Mouse (Mus musculus) forebrain, embryonic 12.5 days (tissue): ENCODE measurements around the gene Kcnk4. TPM values are rescaled to one million over a fixed set of nuclear protein-coding genes. Genes with fewer than 3 reads are reported as not detected.
"Not testable (repeated sequence)": the region's sequence is repeated elsewhere in the genome, so short reads cannot be mapped to it uniquely, and the experiment has no call there.

ENCODE experiments used
- ATAC-seq: fragments of 200-750 bp; cut with Nextera tagmentation; 2 replicates; pipeline ENCODE4 v1.8.0; 2017; ENCODE audit warnings: moderate TSS enrichment; ENCODE audit not compliant: low FRiP score
- H3K27ac ChIP-seq: fragments of 300-500 bp; sonication (generic); 2 replicates; pipeline ENCODE4 v1.5.1; 2016; ENCODE audit warnings: mild to moderate bottlenecking
- H3K27me3 ChIP-seq: fragments of 300-500 bp; sonication (generic); 2 replicates; pipeline ENCODE4 v1.6.1; 2016; ENCODE audit warnings: mild to moderate bottlenecking
- H3K36me3 ChIP-seq: fragments of 300-500 bp; sonication (generic); replicated peaks from 2 replicates; pipeline ENCODE4 v1.6.1; 2016; ENCODE audit warnings: mild to moderate bottlenecking
- H3K4me1 ChIP-seq: fragments of 300-500 bp; sonication (generic); 2 replicates; pipeline ENCODE4 v1.6.1; 2016
- H3K4me2 ChIP-seq: fragments of 300-500 bp; sonication (generic); 2 replicates; pipeline ENCODE4 v1.6.1; 2016; ENCODE audit warnings: mild to moderate bottlenecking, moderate library complexity
- H3K4me3 ChIP-seq: fragments of 300-500 bp; sonication (generic); replicated peaks from 2 replicates; pipeline ENCODE4 v1.5.1; 2016; ENCODE audit warnings: mild to moderate bottlenecking
- H3K9ac ChIP-seq: fragments of 300-500 bp; sonication (generic); 2 replicates; pipeline ENCODE4 v1.6.1; 2016; ENCODE audit warnings: mild to moderate bottlenecking
- H3K9me3 ChIP-seq: fragments of 300-500 bp; sonication (generic); 2 replicates; pipeline ENCODE4 v1.6.1; 2016
- WGBS: fragments of 180-500 bp; shearing (Covaris S2); methylation state at CpG from one replicate; pipeline ENCODE4 v1.1.7; 2016; 5-methylcytosine and 5-hydroxymethylcytosine counted together
- polyA plus RNA-seq: library from polyadenylated mRNA; unstranded; fragments of >200 nt; fragmentation: Nextera tagmentation; extraction: Ambion mirVana; gene quantifications from 2 replicates; pipeline ENCODE4 v1.2.1, GENCODE M21; 2016

The Kcnk4 gene
- polyA plus RNA-seq, 1 experiment from 2014 or later: not detected

GRCm38 (mm10) chr19:6918321-6918720 lies 16.0 kb downstream of the Kcnk4 start:
- peaks cover 17% of the 10 kb centered on the region for H3K36me3 ChIP-seq
- WGBS: 88% methylated on average over 4 of the region's 4 CpGs
- no peak overlapping the region for H3K27ac ChIP-seq
- ATAC-seq: no peak
- H3K4me1 ChIP-seq: peaks cover 23% of the 10 kb centered on the region
- H3K9me3 ChIP-seq: no peaks in the 10 kb centered on the region
- H3K27me3 ChIP-seq: peaks cover 11% of the 10 kb centered on the region
- no peak overlapping the region for H3K4me3 ChIP-seq
- no peak overlapping the region for H3K9ac ChIP-seq
- no peak overlapping the region for H3K4me2 ChIP-seq

GRCm38 (mm10) chr19:6916496-6916895 lies 17.8 kb downstream of the Kcnk4 start:
- H3K9me3 ChIP-seq: no peaks in the 10 kb centered on the region
- H3K27me3 ChIP-seq: no peaks in the 10 kb centered on the region
- H3K4me1 ChIP-seq: peaks cover 20% of the 10 kb centered on the region
- ATAC-seq: no peak
- H3K4me3 ChIP-seq: no peak overlapping the region
- no peak overlapping the region for H3K4me2 ChIP-seq
- no peak overlapping the region for H3K9ac ChIP-seq
- H3K27ac ChIP-seq: no peak overlapping the region
- 86% methylated on average over 4 of the region's 4 CpGs for WGBS
- peaks cover 35% of the 10 kb centered on the region for H3K36me3 ChIP-seq

- Histone ChIP-seq H3K4me2 (no peak overlapping the region), H3K27me3 (no peaks in the 10 kb centered on the region), H3K4me1 (peaks cover 19% of the 10 kb centered on the region), H3K9ac (no peak overlapping the region), H3K36me3 (peaks cover 41% of the 10 kb centered on the region), H3K4me3 (no peak overlapping the region), H3K27ac (no peak overlapping the region), H3K9me3 (no peaks in the 10 kb centered on the region)
- no peak for ATAC-seq
- 88% methylated on average over 4 of the region's 4 CpGs for WGBS
Observed at GRCm38 (mm10) chr19:6915276-6915675, 19.0 kb downstream of the Kcnk4 start.

- WGBS: 94% methylated on average over 9 of the region's 9 CpGs
- no peak overlapping the region for H3K9ac ChIP-seq
- no peak for ATAC-seq
Observed at GRCm38 (mm10) chr19:6914540-6914939, 19.8 kb downstream of the Kcnk4 start.

GRCm38 (mm10) chr19:6913991-6914390 lies 20.3 kb downstream of the Kcnk4 start:
- Histone ChIP-seq H3K4me2 (no peak overlapping the region), H3K36me3 (peaks cover 41% of the 10 kb centered on the region), H3K4me3 (no peak overlapping the region), H3K9ac (no peak overlapping the region), H3K27ac (no peak overlapping the region), H3K4me1 (peaks cover 12% of the 10 kb centered on the region), H3K9me3 (no peaks in the 10 kb centered on the region), H3K27me3 (no peaks in the 10 kb centered on the region)
- 88% methylated on average over 11 of the region's 11 CpGs for WGBS
- no peak for ATAC-seq

More at GRCm38 (mm10) chr19:6914540-6914939, 19.8 kb downstream of the Kcnk4 start:
- Histone ChIP-seq H3K4me1 (peaks cover 12% of the 10 kb centered on the region), H3K9me3 (no peaks in the 10 kb centered on the region), H3K36me3 (peaks cover 41% of the 10 kb centered on the region), H3K4me3 (no peak overlapping the region), H3K4me2 (no peak overlapping the region), H3K27ac (no peak overlapping the region), H3K27me3 (no peaks in the 10 kb centered on the region)

GRCm38 (mm10) chr19:6913036-6913435 lies 21.3 kb downstream of the Kcnk4 start:
- peaks cover 22% of the 10 kb centered on the region for H3K4me1 ChIP-seq
- peaks cover 34% of the 10 kb centered on the region for H3K36me3 ChIP-seq
- H3K9me3 ChIP-seq: no peaks in the 10 kb centered on the region
- ATAC-seq: no peak
- no peak overlapping the region for H3K4me3 ChIP-seq
- no peak overlapping the region for H3K4me2 ChIP-seq
- 88% methylated on average over 6 of the region's 6 CpGs for WGBS
- H3K27me3 ChIP-seq: no peaks in the 10 kb centered on the region
- H3K9ac ChIP-seq: no peak overlapping the region
- no peak overlapping the region for H3K27ac ChIP-seq

- Histone ChIP-seq H3K4me1 (peaks cover 28% of the 10 kb centered on the region), H3K27me3 (no peaks in the 10 kb centered on the region), H3K9me3 (no peaks in the 10 kb centered on the region), H3K36me3 (peaks cover 35% of the 10 kb centered on the region), H3K4me3 (no peak overlapping the region), H3K9ac (no peak overlapping the region), H3K27ac (no peak overlapping the region), H3K4me2 (no peak overlapping the region)
- WGBS: 91% methylated on average over 15 of the region's 15 CpGs
- ATAC-seq: no peak
Observed at GRCm38 (mm10) chr19:6912205-6912970, 21.9 kb downstream of the Kcnk4 start.

GRCm38 (mm10) chr19:6911101-6912074 lies 22.9 kb downstream of the Kcnk4 start:
- Histone ChIP-seq H3K4me1 (peaks cover 29% of the 10 kb centered on the region), H3K9ac (0 out of 2 replicates have a peak overlapping the region, but pooled peaks have one; percentile 13), H3K4me3 (peak overlapping the region; percentile 25), H3K36me3 (peaks cover 45% of the 10 kb centered on the region), H3K27ac (no peak overlapping the region), H3K27me3 (no peaks in the 10 kb centered on the region), H3K4me2 (peak overlapping the region; percentile 72), H3K9me3 (no peaks in the 10 kb centered on the region)
- WGBS: 87% methylated on average over 19 of the region's 19 CpGs
- ATAC-seq: no peak

GRCm38 (mm10) chr19:6910306-6910705 lies 24.0 kb downstream of the Kcnk4 start:
- ATAC-seq: peak; percentile 42

GRCm38 (mm10) chr19:6909507-6910289 lies 24.6 kb downstream of the Kcnk4 start, which contains the start of the genes Trmt112 and Prdx5:
Gene Trmt112, plus strand, starts transcription at chr19:6909698.
Gene Prdx5, minus strand, starts transcription at chr19:6910106.
- Histone ChIP-seq H3K36me3 (peaks cover 60% of the 10 kb centered on the region), H3K4me3 (peak within 1 kb of the TSS; percentile 65), H3K4me2 (peak within 1 kb of the TSS; percentile 72), H3K9me3 (no peaks in the 10 kb centered on the region), H3K27ac (peak within 1 kb of the TSS; percentile 98), H3K4me1 (peaks cover 29% of the 10 kb centered on the region), H3K9ac (peak within 1 kb of the TSS; percentile 72), H3K27me3 (no peaks in the 10 kb centered on the region)
- ATAC-seq: peak; percentile 92
- under 1% methylated on average over 65 of the region's 65 CpGs for WGBS

More at GRCm38 (mm10) chr19:6910306-6910705, 24.0 kb downstream of the Kcnk4 start:
- H3K4me3 ChIP-seq: peak overlapping the region; percentile 65
- not testable (repeated sequence) for H3K27me3 ChIP-seq, H3K9me3 ChIP-seq
- 2% methylated on average over 30 of the region's 30 CpGs for WGBS
- peaks cover 53% of the 10 kb centered on the region for H3K36me3 ChIP-seq
- H3K27ac ChIP-seq: peak overlapping the region; percentile 98
- H3K4me2 ChIP-seq: peak overlapping the region; percentile 72
- peak overlapping the region; percentile 72 for H3K9ac ChIP-seq
- peaks cover 29% of the 10 kb centered on the region for H3K4me1 ChIP-seq

- 12% methylated on average over 11 of the region's 11 CpGs for WGBS
- ATAC-seq: no peak
- peak overlapping the region; percentile 72 for H3K4me2 ChIP-seq
- H3K9me3 ChIP-seq: no peaks in the 10 kb centered on the region
- H3K4me3 ChIP-seq: peak overlapping the region; percentile 65
- H3K36me3 ChIP-seq: peaks cover 63% of the 10 kb centered on the region
- no peaks in the 10 kb centered on the region for H3K27me3 ChIP-seq
- H3K27ac ChIP-seq: peak overlapping the region; percentile 98
- H3K4me1 ChIP-seq: peaks cover 29% of the 10 kb centered on the region
- peak overlapping the region; percentile 72 for H3K9ac ChIP-seq
Observed at GRCm38 (mm10) chr19:6909021-6909420, 25.3 kb downstream of the Kcnk4 start.
